In the genomic region with DNA sequence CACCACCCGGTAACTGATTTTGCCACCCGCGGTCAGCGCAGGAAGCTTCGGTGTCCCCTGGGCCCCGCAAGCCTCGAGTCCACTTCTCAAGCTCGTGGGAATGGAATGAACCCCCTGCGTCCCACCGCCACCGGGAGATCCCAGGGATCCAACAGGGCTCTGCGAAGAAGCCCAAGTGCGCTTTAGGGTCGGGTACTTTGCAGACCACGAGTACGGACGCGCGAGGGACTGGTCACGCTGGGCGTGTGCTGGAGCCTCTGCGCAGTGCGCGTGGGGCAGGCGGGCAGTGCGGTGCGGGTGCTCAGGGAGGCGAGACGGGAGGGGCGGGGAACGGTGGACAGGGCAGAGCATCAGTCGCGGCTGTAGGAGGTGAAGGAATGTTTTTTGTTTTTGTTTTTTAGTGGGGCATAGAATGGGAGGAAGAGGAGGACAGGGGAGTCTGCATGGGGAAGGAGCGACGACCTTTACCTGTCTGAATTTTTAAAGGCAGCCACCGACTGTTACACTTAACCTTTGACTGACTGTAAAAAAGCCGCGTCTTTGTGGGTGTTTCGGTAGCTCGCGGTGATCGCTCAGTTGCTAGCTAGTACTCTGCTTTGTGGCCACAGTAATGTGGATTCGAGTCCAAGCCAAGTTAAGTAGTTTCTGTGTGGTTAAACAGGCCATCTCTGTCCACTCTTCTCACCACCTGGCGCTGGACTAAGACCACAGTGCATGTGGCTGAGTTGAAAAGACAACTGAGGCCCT, we compare ENCODE assay signal across 8 mouse cellular contexts. TPM values are rescaled to one million over a fixed set of nuclear protein-coding genes. Genes with fewer than 3 reads are reported as not detected.
DNase-seq lines count a peak whose midpoint lies in the region; ATAC-seq and TF ChIP-seq lines count a peak whose summit lies in the region.

No protein-coding gene starts in this region.

- H3K27ac ChIP-seq in gastrocnemius, adult 2 months, result no peak overlapping the region
- H3K27ac ChIP-seq in hindbrain, embryonic 15.5 days (replicated peaks), result no peak overlapping the region
- H3K27ac ChIP-seq in midbrain, embryonic 15.5 days, result no peak overlapping the region

- H3K36me3 ChIP-seq in hindbrain, embryonic 15.5 days, result no peaks in the 10 kb centered on the region
- H3K36me3 ChIP-seq in midbrain, embryonic 15.5 days (replicated peaks), result no peaks in the 10 kb centered on the region

- peak overlapping the region; percentile 55 for H3K4me3 ChIP-seq in gastrocnemius, adult 2 months
- H3K4me3 ChIP-seq in hindbrain, embryonic 15.5 days, result peak overlapping the region; percentile 38
- peak overlapping the region; percentile 37 for H3K4me3 ChIP-seq in midbrain, embryonic 15.5 days

- intact Hi-C loops in gastrocnemius, adult 2 months (cut with DNase I), result no loop called here

- H3K9me3 ChIP-seq in hindbrain, embryonic 15.5 days, result no peaks in the 10 kb centered on the region
- H3K9me3 ChIP-seq in midbrain, embryonic 15.5 days, result no peaks in the 10 kb centered on the region

- H3K27me3 ChIP-seq in hindbrain, embryonic 15.5 days, result peaks cover 64% of the 10 kb centered on the region
- H3K27me3 ChIP-seq in midbrain, embryonic 15.5 days (replicated peaks), result peaks cover 59% of the 10 kb centered on the region

- H3K4me2 ChIP-seq in hindbrain, embryonic 15.5 days, result peak overlapping the region; percentile 69
- peak overlapping the region; percentile 71 for H3K4me2 ChIP-seq in midbrain, embryonic 15.5 days

- peak overlapping the region; percentile 34; the same call in 1 of the 2 replicates for H3K9ac ChIP-seq in hindbrain, embryonic 15.5 days
- H3K9ac ChIP-seq in midbrain, embryonic 15.5 days, result peak overlapping the region; percentile 43; the same call in 1 of the 2 replicates

- no peak for ATAC-seq in hindbrain, embryonic 15.5 days (ENCODE audit: low FRiP score, low read depth)
- ATAC-seq in midbrain, embryonic 15.5 days (replicated peaks), result no peak

- DNase-seq in gastrocnemius, adult 2 months, result no peak
- DNase-seq in gastrocnemius, postnatal 4 days (ENCODE audit: low spot score in 2 of 2), result no peak
- DNase-seq in embryo, embryonic 10 days (ENCODE audit: low spot score), result peak; percentile 45
- no peak for DNase-seq in gastrocnemius, adult 18-20 months (ENCODE audit: low spot score)
- no peak for DNase-seq in left cerebral cortex, adult 11 months (ENCODE audit: low spot score)
- no peak for DNase-seq in gastrocnemius, postnatal 25 days

- H3K4me1 ChIP-seq in hindbrain, embryonic 15.5 days (replicated peaks), result peaks cover 7% of the 10 kb centered on the region
- peaks cover 7% of the 10 kb centered on the region for H3K4me1 ChIP-seq in midbrain, embryonic 15.5 days

- TF ChIP-seq CTCF in gastrocnemius, adult 2 months (IDR thresholded peaks at IDR 0.05), result no peak

- 2% methylated on average over 44 of the region's 44 CpGs for WGBS in hindbrain, embryonic 15.5 days
- 1% methylated on average over 44 of the region's 44 CpGs for WGBS in midbrain, embryonic 15.5 days

RNA-seq across cellular contexts. Expression of gene BC107364, which starts 23.0 kb away (rescaled TPM):
- total RNA-seq in gastrocnemius, adult 2 months (2021), result not detected
- total RNA-seq in gastrocnemius, postnatal 4 days (2021), result not detected
- polyA plus RNA-seq in hindbrain, embryonic 15.5 days (2015; fragmentation: Nextera tagmentation; extraction: Ambion mirVana), result not detected in 2 replicates
- polyA plus RNA-seq in midbrain, embryonic 15.5 days (2015; fragmentation: Nextera tagmentation; extraction: Ambion mirVana), result not detected in 2 replicates
- total RNA-seq in gastrocnemius, adult 18-20 months (2021), result not detected
- not detected for total RNA-seq in gastrocnemius, postnatal 25 days (2021)

RNA-seq across cellular contexts. Expression of gene Hfe2, which starts 49.9 kb away (rescaled TPM):
- 100 to 1,000 TPM; 590 to 675 TPM for total RNA-seq in gastrocnemius, adult 2 months (2021)
- 100 to 1,000 TPM; 283 to 297 TPM for total RNA-seq in gastrocnemius, postnatal 4 days (2021)
- polyA plus RNA-seq in hindbrain, embryonic 15.5 days (2015; fragmentation: Nextera tagmentation; extraction: Ambion mirVana), result 1.9 and 2.0 TPM in 2 replicates
- 1.2 and 1.4 TPM in 2 replicates for polyA plus RNA-seq in midbrain, embryonic 15.5 days (2015; fragmentation: Nextera tagmentation; extraction: Ambion mirVana)
- total RNA-seq in gastrocnemius, adult 18-20 months (2021), result 100 to 1,000 TPM; 622 to 636 TPM
- 100 to 1,000 TPM; 474 to 621 TPM for total RNA-seq in gastrocnemius, postnatal 25 days (2021)
